Mouse (Mus musculus): ENCODE results near the gene Actl6b. TPM values are rescaled to one million over a fixed set of nuclear protein-coding genes. Genes with fewer than 3 reads are reported as not detected.

Gene Actl6b
- polyA plus RNA-seq, 1 experiment from 2014 or later = 285 TPM

- WGBS = under 1% methylated on average over 45 of the region's 46 CpGs
- peaks cover 39% of the 10 kb centered on the region for H3K4me1 ChIP-seq (replicated peaks)
- ATAC-seq (ENCODE audit: low FRiP score, low read depth) = peak; percentile 76
- H3K27ac ChIP-seq (replicated peaks) = peak overlapping the region; percentile 97
- H3K36me3 ChIP-seq = peaks cover 24% of the 10 kb centered on the region
- no peaks in the 10 kb centered on the region for H3K27me3 ChIP-seq
- peak overlapping the region; percentile 76 for H3K4me3 ChIP-seq
- H3K4me2 ChIP-seq = peak overlapping the region; percentile 82
- H3K9ac ChIP-seq = peak overlapping the region; percentile 95
- H3K9me3 ChIP-seq = no peaks in the 10 kb centered on the region
Observed at GRCm38 (mm10) chr5:137530588-137531413, 22.5 kb upstream of the Actl6b start.

DNA sequence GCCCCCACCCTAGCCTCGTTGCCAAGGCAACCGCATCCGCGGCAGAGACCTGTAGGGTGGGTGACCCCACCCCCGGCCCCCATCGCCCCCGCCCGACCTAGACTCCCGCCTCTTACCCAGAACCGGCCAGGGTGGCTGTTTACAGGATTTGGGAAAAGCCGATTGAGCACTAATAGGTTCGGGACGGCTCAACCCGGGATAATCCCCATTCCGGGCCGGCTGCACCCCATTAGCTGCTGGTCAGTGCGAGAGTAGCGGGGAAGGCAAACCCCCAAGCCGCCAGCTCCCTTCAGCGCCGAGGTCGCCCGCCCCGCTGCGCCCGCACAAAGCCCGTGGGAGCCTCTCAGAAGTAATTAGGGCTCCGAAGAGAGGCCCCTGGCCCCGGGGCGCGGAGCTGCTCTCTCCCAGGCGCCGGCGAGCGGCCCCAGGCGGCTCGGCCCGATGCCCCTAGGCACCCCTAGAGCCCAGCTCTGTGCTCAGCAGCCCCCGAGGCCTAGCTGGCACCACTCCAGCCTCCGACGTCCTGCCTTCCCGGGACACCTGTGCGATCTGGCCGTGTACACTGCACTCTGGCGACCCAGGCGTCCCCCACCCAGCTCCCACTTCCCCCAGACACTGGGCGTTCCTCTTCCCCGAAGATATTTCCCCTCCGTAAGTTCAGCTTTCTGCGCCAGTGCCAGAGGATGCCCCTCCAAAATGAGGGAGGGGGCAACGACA lies 21.7 kb upstream of the Actl6b start:
- Histone ChIP-seq H3K27me3 (no peaks in the 10 kb centered on the region), H3K27ac (replicated peaks) (peak overlapping the region; percentile 97), H3K9ac (peak overlapping the region; percentile 95), H3K4me2 (peak overlapping the region; percentile 82), H3K4me3 (peak overlapping the region; percentile 76), H3K36me3 (peaks cover 21% of the 10 kb centered on the region), H3K4me1 (replicated peaks) (peaks cover 32% of the 10 kb centered on the region), H3K9me3 (no peaks in the 10 kb centered on the region)
- under 1% methylated on average over 51 of the region's 51 CpGs for WGBS
- peak; percentile 16; the same call in 1 of the 2 replicates for ATAC-seq (ENCODE audit: low FRiP score, low read depth)

GRCm38 (mm10) chr5:137532131-137532807 lies 21.0 kb upstream of the Actl6b start:
- peaks cover 20% of the 10 kb centered on the region for H3K36me3 ChIP-seq
- H3K4me2 ChIP-seq = peak overlapping the region; percentile 82
- H3K27me3 ChIP-seq = no peaks in the 10 kb centered on the region
- H3K9ac ChIP-seq = peak overlapping the region; percentile 95
- peaks cover 30% of the 10 kb centered on the region for H3K4me1 ChIP-seq (replicated peaks)
- H3K27ac ChIP-seq (replicated peaks) = peak overlapping the region; percentile 97
- H3K4me3 ChIP-seq = peak overlapping the region; percentile 76
- WGBS = under 1% methylated on average over 19 of the region's 19 CpGs
- H3K9me3 ChIP-seq = no peaks in the 10 kb centered on the region
- 0 out of 2 replicates have a peak, but pooled peaks have one; percentile 4 for ATAC-seq (ENCODE audit: low FRiP score, low read depth)

DNA sequence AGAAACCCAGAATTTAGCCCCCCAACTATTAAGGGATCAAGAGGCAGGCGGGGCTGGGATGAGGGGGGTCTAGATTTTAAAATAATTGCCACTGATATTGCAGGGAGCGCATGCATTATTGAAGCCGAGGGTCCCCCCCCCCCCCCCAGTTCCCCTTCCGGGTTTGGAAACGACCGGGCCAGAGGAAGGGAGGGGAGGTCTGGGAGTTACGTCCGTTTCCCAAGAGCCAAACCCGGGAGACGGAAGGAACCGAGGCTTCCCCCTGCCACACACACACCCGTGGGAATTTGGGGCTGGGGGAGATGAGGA lies 20.6 kb upstream of the Actl6b start:
- Histone ChIP-seq H3K9ac (peak overlapping the region; percentile 95), H3K4me1 (replicated peaks) (peaks cover 30% of the 10 kb centered on the region), H3K4me3 (peak overlapping the region; percentile 76), H3K27me3 (no peaks in the 10 kb centered on the region), H3K36me3 (peaks cover 16% of the 10 kb centered on the region), H3K9me3 (no peaks in the 10 kb centered on the region), H3K4me2 (peak overlapping the region; percentile 82), H3K27ac (replicated peaks) (peak overlapping the region; percentile 97)
- no peak for ATAC-seq (ENCODE audit: low FRiP score, low read depth)
- 1% methylated on average over 9 of the region's 12 CpGs for WGBS

GRCm38 (mm10) chr5:137533117-137533827 lies 20.0 kb upstream of the Actl6b start, which contains the start of the genes Epo and Gnb2:
Gene Epo, minus strand, starts transcription at chr5:137533242.
Gene Gnb2, minus strand, starts transcription at chr5:137533510.
- H3K4me2 ChIP-seq = peak within 1 kb of the TSS; percentile 82
- WGBS = 0% methylated on average over 40 of the region's 40 CpGs
- H3K9me3 ChIP-seq = no peaks in the 10 kb centered on the region
- H3K4me1 ChIP-seq (replicated peaks) = peaks cover 28% of the 10 kb centered on the region
- H3K9ac ChIP-seq = peak within 1 kb of the TSS; percentile 95
- H3K27me3 ChIP-seq = no peaks in the 10 kb centered on the region
- peak; percentile 68 for ATAC-seq (ENCODE audit: low FRiP score, low read depth)
- peaks cover 11% of the 10 kb centered on the region for H3K36me3 ChIP-seq
- peak within 1 kb of the TSS; percentile 76 for H3K4me3 ChIP-seq
- peak within 1 kb of the TSS; percentile 97 for H3K27ac ChIP-seq (replicated peaks)

DNA sequence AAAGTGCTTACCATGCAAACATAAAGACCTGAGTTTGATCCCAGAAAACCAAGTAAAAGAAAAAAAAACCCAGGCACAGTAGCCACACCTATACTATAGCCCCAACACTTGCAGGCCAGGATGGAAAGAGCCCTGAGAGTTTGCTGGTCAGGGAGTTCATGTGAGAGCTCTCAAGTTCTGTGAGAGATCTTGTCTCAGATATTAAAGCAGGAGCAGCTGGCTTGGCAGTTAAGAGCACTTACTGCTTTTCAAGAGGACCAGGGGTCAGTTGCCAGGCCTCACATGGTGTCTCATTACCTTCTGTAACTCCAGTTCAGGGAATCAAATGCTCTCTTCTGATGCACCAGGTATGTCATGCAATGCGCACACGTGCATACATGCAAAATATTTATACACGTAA lies 18.6 kb upstream of the Actl6b start:
- Histone ChIP-seq H3K27me3 (no peaks in the 10 kb centered on the region), H3K4me1 (replicated peaks) (peaks cover 13% of the 10 kb centered on the region), H3K27ac (replicated peaks) (no peak overlapping the region), H3K9ac (no peak overlapping the region), H3K36me3 (no peaks in the 10 kb centered on the region), H3K4me2 (no peak overlapping the region), H3K4me3 (no peak overlapping the region), H3K9me3 (no peaks in the 10 kb centered on the region)
- no peak for ATAC-seq (ENCODE audit: low FRiP score, low read depth)
- 97% methylated on average over 3 of the region's 3 CpGs for WGBS

- Histone ChIP-seq H3K36me3 (no peaks in the 10 kb centered on the region), H3K4me3 (no peak overlapping the region), H3K4me1 (replicated peaks) (peaks cover 8% of the 10 kb centered on the region), H3K9ac (no peak overlapping the region), H3K4me2 (no peak overlapping the region), H3K27me3 (no peaks in the 10 kb centered on the region), H3K9me3 (no peaks in the 10 kb centered on the region), H3K27ac (replicated peaks) (no peak overlapping the region)
- ATAC-seq (ENCODE audit: low FRiP score, low read depth) = no peak
- 87% methylated on average over 9 of the region's 9 CpGs for WGBS
Observed at GRCm38 (mm10) chr5:137535318-137535717, 18.0 kb upstream of the Actl6b start.

GRCm38 (mm10) chr5:137537461-137537860 lies 15.9 kb upstream of the Actl6b start:
- H3K4me2 ChIP-seq = no peak overlapping the region
- 72% methylated on average over 4 of the region's 4 CpGs for WGBS
- H3K4me1 ChIP-seq (replicated peaks) = peaks cover 4% of the 10 kb centered on the region
- no peaks in the 10 kb centered on the region for H3K9me3 ChIP-seq
- no peaks in the 10 kb centered on the region for H3K36me3 ChIP-seq
- H3K4me3 ChIP-seq = no peak overlapping the region
- no peak overlapping the region for H3K9ac ChIP-seq
- no peaks in the 10 kb centered on the region for H3K27me3 ChIP-seq
- H3K27ac ChIP-seq (replicated peaks) = no peak overlapping the region
- ATAC-seq (ENCODE audit: low FRiP score, low read depth) = no peak

GRCm38 (mm10) chr5:137539291-137539801 lies 14.0 kb upstream of the Actl6b start:
- H3K9me3 ChIP-seq = no peaks in the 10 kb centered on the region
- 0 out of 2 replicates have a peak overlapping the region, but pooled peaks have one; percentile 50 for H3K27ac ChIP-seq (replicated peaks)
- no peaks in the 10 kb centered on the region for H3K36me3 ChIP-seq
- no peak overlapping the region for H3K9ac ChIP-seq
- no peaks in the 10 kb centered on the region for H3K27me3 ChIP-seq
- WGBS = 43% methylated on average over 7 of the region's 7 CpGs
- H3K4me1 ChIP-seq (replicated peaks) = no peaks in the 10 kb centered on the region
- peak; percentile 57; the same call in 1 of the 2 replicates for ATAC-seq (ENCODE audit: low FRiP score, low read depth)
- H3K4me2 ChIP-seq = no peak overlapping the region
- H3K4me3 ChIP-seq = no peak overlapping the region

DNA sequence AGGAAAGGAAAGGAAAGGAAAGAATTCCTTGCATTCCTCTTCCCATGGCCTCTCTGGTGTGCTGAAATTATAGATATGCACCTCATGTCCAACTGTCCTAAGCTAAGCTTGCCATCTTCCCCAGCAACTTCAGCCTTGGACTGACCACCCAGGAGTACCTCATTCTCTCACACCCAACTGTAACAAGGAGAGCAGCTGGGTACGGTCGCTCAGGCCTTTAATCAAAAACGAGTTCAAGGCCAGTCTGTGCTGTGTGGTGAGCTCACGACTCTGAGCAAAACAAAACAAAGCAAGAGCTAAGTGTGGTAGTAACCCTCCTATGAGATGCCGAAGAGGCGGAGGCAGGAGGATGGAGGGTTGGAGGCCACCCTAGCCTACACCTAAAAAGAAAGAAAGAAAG lies 12.3 kb upstream of the Actl6b start:
- Histone ChIP-seq H3K27ac (replicated peaks) (no peak overlapping the region), H3K4me1 (replicated peaks) (no peaks in the 10 kb centered on the region), H3K9me3 (no peaks in the 10 kb centered on the region), H3K9ac (no peak overlapping the region), H3K4me3 (no peak overlapping the region), H3K4me2 (no peak overlapping the region), H3K36me3 (no peaks in the 10 kb centered on the region), H3K27me3 (no peaks in the 10 kb centered on the region)
- ATAC-seq (ENCODE audit: low FRiP score, low read depth) = no peak
- WGBS = 79% methylated on average over 6 of the region's 6 CpGs

GRCm38 (mm10) chr5:137541768-137542540 lies 11.4 kb upstream of the Actl6b start:
- Histone ChIP-seq H3K9me3 (no peaks in the 10 kb centered on the region), H3K4me3 (no peak overlapping the region), H3K36me3 (no peaks in the 10 kb centered on the region), H3K9ac (no peak overlapping the region), H3K27me3 (no peaks in the 10 kb centered on the region), H3K4me1 (replicated peaks) (no peaks in the 10 kb centered on the region), H3K27ac (replicated peaks) (peak overlapping the region; percentile 11; the same call in 1 of the 2 replicates), H3K4me2 (no peak overlapping the region)
- WGBS = 62% methylated on average over 5 of the region's 5 CpGs
- no peak for ATAC-seq (ENCODE audit: low FRiP score, low read depth)

Data from hindbrain, embryonic 15.5 days (tissue).